Mouse (Mus musculus) lung, postnatal 25 days (tissue): Measurements from ENCODE around the gene Spred1.

ENCODE experiments used
- DNase-seq: peaks from one replicate; pipeline ENCODE4 v3.0.0; 2022; ENCODE audit warnings: low spot score

The Spred1 gene

GRCm38 (mm10) chr2:117185587-117185986 lies 64.4 kb downstream of the Spred1 start:
- DNase-seq: no peak

GRCm38 (mm10) chr2:117190915-117191314 lies 69.7 kb downstream of the Spred1 start:
- DNase-seq: no peak

- no peak for DNase-seq
These were observed 73.1 kb downstream of the Spred1 start for GRCm38 (mm10) chr2:117194309-117194708.

- no peak for DNase-seq
These were observed 74.0 kb downstream of the Spred1 start for GRCm38 (mm10) chr2:117195151-117195550.

GRCm38 (mm10) chr2:117195578-117195977 lies 74.4 kb downstream of the Spred1 start:
- no peak for DNase-seq

- peak; percentile 16 for DNase-seq
These were observed 79.7 kb downstream of the Spred1 start for GRCm38 (mm10) chr2:117200869-117201338.

- no peak for DNase-seq
These were observed 82.2 kb downstream of the Spred1 start for GRCm38 (mm10) chr2:117203350-117203749.

GRCm38 (mm10) chr2:117204534-117204933 lies 83.4 kb downstream of the Spred1 start:
- no peak for DNase-seq

GRCm38 (mm10) chr2:117205066-117205465 lies 83.9 kb downstream of the Spred1 start:
- no peak for DNase-seq

GRCm38 (mm10) chr2:117210416-117211085 lies 89.4 kb downstream of the Spred1 start:
- DNase-seq: peak; percentile 18

GRCm38 (mm10) chr2:117216152-117216551 lies 95.0 kb downstream of the Spred1 start:
- DNase-seq: no peak

- DNase-seq: no peak
These were observed 96.6 kb downstream of the Spred1 start for GRCm38 (mm10) chr2:117217695-117218216.

- DNase-seq: no peak
These were observed 98.4 kb downstream of the Spred1 start for GRCm38 (mm10) chr2:117219536-117219935.

GRCm38 (mm10) chr2:117222651-117223050 lies 101.5 kb downstream of the Spred1 start:
- DNase-seq: no peak

GRCm38 (mm10) chr2:117228601-117229125 lies 107.5 kb downstream of the Spred1 start:
- DNase-seq: no peak

- no peak for DNase-seq
These were observed 109.1 kb downstream of the Spred1 start for GRCm38 (mm10) chr2:117230261-117230660.

- peak; percentile 75 for DNase-seq
These were observed 110.1 kb downstream of the Spred1 start for GRCm38 (mm10) chr2:117231257-117231656.
